Mouse (Mus musculus) midbrain, embryonic 14.5 days (tissue): ENCODE measurements at regions not wholly inside any gene's neighbourhood (a gene's known extent, or its start where the extent isn't known, plus 50 kb on each side); places are given as distances from the start of the nearest gene placed in this dataset.
"Not testable (repeated sequence)": the region's sequence is repeated elsewhere in the genome, so short reads cannot be mapped to it uniquely, and the experiment has no call there.

Experiments
- ATAC-seq: fragments of 200-750 bp; cut with Nextera tagmentation; 2 replicates; pipeline ENCODE4 v1.8.0; 2017; ENCODE audit warnings: moderate number of reproducible peaks, moderate library complexity; ENCODE audit not compliant: low FRiP score, low TSS enrichment
- DNase-seq: peaks from one replicate; pipeline ENCODE4 v3.0.0-alpha.2; 2015
- H3K27ac ChIP-seq: fragments of 300-500 bp; sonication (generic); replicated peaks from 2 replicates; pipeline ENCODE4 v1.5.1; 2014; ENCODE audit warnings: mild to moderate bottlenecking, low read depth, low read length, moderate library complexity
- H3K27me3 ChIP-seq: fragments of 300-500 bp; sonication (generic); 2 replicates; pipeline ENCODE4 v1.6.1; 2014; ENCODE audit warnings: low read length, control low read depth, mixed read lengths; ENCODE audit not compliant: control insufficient read depth, insufficient read depth
- H3K36me3 ChIP-seq: fragments of 300-500 bp; sonication (generic); 2 replicates; pipeline ENCODE4 v1.6.1; 2014; ENCODE audit warnings: low read length, control low read depth; ENCODE audit not compliant: control insufficient read depth, insufficient read depth
- H3K4me1 ChIP-seq: fragments of 300-500 bp; sonication (generic); 2 replicates; pipeline ENCODE4 v1.6.1; 2014; ENCODE audit warnings: mild to moderate bottlenecking, antibody characterized with exemption, low read length, control low read depth; ENCODE audit not compliant: control insufficient read depth, insufficient read depth
- H3K4me2 ChIP-seq: fragments of 300-500 bp; sonication (generic); 2 replicates; pipeline ENCODE4 v1.6.1; 2014; ENCODE audit warnings: mild to moderate bottlenecking, low read length, moderate library complexity
- H3K4me3 ChIP-seq: fragments of 300-500 bp; sonication (generic); replicated peaks from 2 replicates; pipeline ENCODE4 v1.5.1; 2014; ENCODE audit warnings: low read depth, low read length
- H3K9ac ChIP-seq: fragments of 300-500 bp; sonication (generic); replicated peaks from 2 replicates; pipeline ENCODE4 v1.6.1; 2014; ENCODE audit warnings: mild to moderate bottlenecking, low read length, moderate library complexity
- H3K9me3 ChIP-seq: fragments of 300-500 bp; sonication (generic); 2 replicates; pipeline ENCODE4 v1.6.1; 2016; ENCODE audit warnings: low read length, control low read depth, mixed read lengths; ENCODE audit not compliant: control insufficient read depth
- WGBS: fragments of 180-500 bp; shearing (Covaris S2); extraction: QIAGEN DNeasy Blood & Tissue Kit; methylation state at CpG from one replicate; pipeline ENCODE4 v1.1.7; 2014; 5-methylcytosine and 5-hydroxymethylcytosine counted together

DNA sequence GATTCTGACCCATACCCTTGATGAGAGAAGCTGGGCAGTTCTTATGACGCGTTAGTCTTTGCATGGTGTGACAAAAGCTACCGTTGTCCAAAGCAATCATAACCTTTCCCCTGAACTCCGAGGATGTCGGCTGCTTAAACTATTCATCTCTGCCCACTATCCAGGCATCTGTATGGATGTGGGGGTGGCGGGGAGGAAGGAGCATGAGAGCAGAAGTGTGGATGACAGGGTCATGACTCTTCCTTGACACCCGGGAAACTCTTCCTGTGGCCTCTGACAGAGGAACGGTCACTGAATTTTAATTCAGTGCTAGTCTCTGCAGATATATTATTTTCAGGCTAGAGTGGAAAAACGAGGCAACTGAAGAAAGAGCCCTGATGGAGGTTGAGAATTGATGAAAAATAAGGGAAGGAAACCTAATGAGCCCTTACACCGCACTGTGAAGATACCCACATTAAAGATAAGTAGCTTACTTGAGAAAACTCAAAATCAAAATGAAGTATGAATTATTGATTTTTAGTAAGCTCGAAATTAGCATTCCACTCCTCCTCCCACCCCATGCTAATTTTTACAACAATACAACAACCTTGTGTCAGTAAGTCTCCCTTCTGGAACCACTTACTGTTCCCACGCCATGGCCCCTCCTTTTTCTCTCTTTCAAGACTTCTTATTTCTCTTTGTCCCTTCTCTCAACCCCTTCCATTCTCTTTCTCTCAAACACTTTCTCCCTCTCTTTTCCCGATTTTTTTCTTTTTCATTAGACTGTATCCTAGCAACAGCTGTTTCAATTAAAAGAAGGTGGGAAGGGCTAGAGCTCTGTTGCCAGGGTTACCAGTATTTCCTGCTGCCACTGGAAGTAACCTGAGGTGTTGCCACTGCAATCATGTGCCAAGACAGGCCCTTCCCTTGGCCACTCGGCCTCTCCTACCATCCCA, 206.0 kb upstream of the Gap43 start:
- Histone ChIP-seq H3K27ac (peak overlapping the region; percentile 64; the same call in 1 of the 2 replicates), H3K36me3 (no peaks in the 10 kb centered on the region)
- WGBS: 32% methylated on average over 14 of the region's 14 CpGs

DNA sequence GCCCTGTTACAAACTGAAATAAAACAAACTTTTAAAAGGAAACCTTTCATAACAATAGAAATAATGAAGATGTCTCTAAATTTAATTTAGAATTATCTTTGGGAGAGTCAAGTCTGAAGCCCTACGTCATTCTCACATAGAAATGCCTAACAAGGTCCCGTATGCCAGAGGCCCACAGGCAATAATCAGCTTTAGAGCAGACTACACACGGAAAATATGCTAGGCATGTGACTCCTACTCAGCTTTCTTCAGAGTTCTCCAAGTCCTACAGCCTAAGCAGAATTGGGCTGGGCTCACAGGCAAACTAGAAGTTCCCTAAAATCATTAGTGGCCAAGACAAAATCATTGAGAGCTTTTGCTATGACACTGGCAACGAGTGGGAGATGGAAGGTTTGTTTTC, 176.9 kb upstream of the Gap43 start:
- Histone ChIP-seq H3K9me3 (no peaks in the 10 kb centered on the region), H3K27me3 (no peaks in the 10 kb centered on the region), H3K9ac (no peak overlapping the region), H3K4me2 (no peak overlapping the region), H3K36me3 (no peaks in the 10 kb centered on the region), H3K4me3 (no peak overlapping the region), H3K4me1 (no peaks in the 10 kb centered on the region), H3K27ac (no peak overlapping the region)
- no peak for DNase-seq
- ATAC-seq: no peak
- WGBS: 79% methylated on average over 4 of the region's 4 CpGs

More for the DNA sequence above, 206.0 kb upstream of the Gap43 start:
- Histone ChIP-seq H3K27me3 (no peaks in the 10 kb centered on the region), H3K4me2 (peak overlapping the region; percentile 18), H3K9me3 (no peaks in the 10 kb centered on the region), H3K4me3 (no peak overlapping the region), H3K9ac (no peak overlapping the region), H3K4me1 (peaks cover 9% of the 10 kb centered on the region; the same call in 1 of the 2 replicates)
- ATAC-seq (peak; percentile 73; the same call in 1 of the 2 replicates), DNase-seq (peak; percentile 75)

GRCm38 (mm10) chr16:42515929-42516328, 175.5 kb upstream of the Gap43 start:
- Histone ChIP-seq H3K27ac (no peak overlapping the region), H3K9me3 (no peaks in the 10 kb centered on the region), H3K4me1 (no peaks in the 10 kb centered on the region), H3K4me2 (no peak overlapping the region), H3K4me3 (no peak overlapping the region), H3K9ac (no peak overlapping the region), H3K36me3 (no peaks in the 10 kb centered on the region), H3K27me3 (no peaks in the 10 kb centered on the region)
- DNase-seq: no peak
- ATAC-seq: no peak
- 77% methylated on average over 3 of the region's 3 CpGs for WGBS

DNA sequence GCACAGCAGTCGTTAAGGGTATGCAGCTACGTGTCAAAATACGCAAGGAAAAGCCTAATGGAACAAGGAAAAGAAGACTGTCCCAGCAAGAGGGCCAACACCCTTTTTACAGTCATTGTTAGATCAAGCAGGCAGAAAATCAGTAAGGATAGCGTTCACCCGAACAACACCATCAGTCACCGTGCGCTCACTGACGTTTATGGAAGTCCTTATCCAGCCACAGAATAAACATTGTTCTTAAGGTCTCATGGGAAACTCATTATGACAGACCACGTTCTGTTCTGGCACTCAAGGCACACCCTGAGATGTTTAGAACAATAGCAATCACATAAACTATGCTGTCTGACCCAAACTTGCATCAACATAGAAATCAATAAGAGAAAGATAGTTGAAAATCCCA, 164.7 kb upstream of the Gap43 start:
- ATAC-seq (no peak), DNase-seq (no peak)
- Histone ChIP-seq H3K27ac (no peak overlapping the region), H3K27me3 (no peaks in the 10 kb centered on the region), H3K36me3 (no peaks in the 10 kb centered on the region), H3K4me1 (no peaks in the 10 kb centered on the region), H3K9ac (no peak overlapping the region), H3K4me3 (no peak overlapping the region), H3K9me3 (no peaks in the 10 kb centered on the region), H3K4me2 (no peak overlapping the region)
- 69% methylated on average over 9 of the region's 9 CpGs for WGBS

GRCm38 (mm10) chr16:42501713-42502112, 161.3 kb upstream of the Gap43 start:
- Histone ChIP-seq H3K27ac (no peak overlapping the region), H3K27me3 (no peaks in the 10 kb centered on the region), H3K9me3 (no peaks in the 10 kb centered on the region), H3K4me1 (no peaks in the 10 kb centered on the region), H3K36me3 (no peaks in the 10 kb centered on the region), H3K9ac (no peak overlapping the region), H3K4me2 (no peak overlapping the region), H3K4me3 (no peak overlapping the region)
- ATAC-seq: no peak
- DNase-seq: no peak
- 96% methylated on average over 2 of the region's 2 CpGs for WGBS

DNA sequence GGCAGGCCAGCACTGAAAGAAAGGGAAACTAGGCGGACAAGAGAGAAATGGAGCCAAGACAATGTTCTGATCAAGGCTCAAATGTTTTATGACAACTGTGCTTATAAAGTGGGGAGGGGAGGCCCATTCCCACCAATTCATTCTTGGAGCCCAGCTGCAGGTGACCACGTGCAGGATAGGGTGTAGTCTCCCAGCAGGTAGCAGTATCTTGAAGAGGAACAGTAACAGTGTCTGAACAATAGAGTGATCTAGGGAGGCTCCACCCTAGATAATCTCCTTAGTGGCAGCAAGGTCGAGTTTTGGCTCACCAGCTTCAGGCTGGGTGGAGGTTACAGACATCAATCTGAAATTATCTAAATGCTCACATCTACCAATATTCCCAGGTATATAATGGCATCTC, 160.7 kb upstream of the Gap43 start:
- not testable (repeated sequence) for H3K4me3 ChIP-seq, DNase-seq, H3K27me3 ChIP-seq, H3K36me3 ChIP-seq, H3K27ac ChIP-seq, H3K9ac ChIP-seq, H3K4me2 ChIP-seq, H3K4me1 ChIP-seq, ATAC-seq, H3K9me3 ChIP-seq
- 35% methylated on average over 3 of the region's 3 CpGs for WGBS

- no peak for ATAC-seq
- H3K4me3 ChIP-seq: no peak overlapping the region
- no peak overlapping the region for H3K9ac ChIP-seq
- H3K36me3 ChIP-seq: no peaks in the 10 kb centered on the region
- WGBS: 93% methylated on average over 6 of the region's 6 CpGs
- no peak for DNase-seq
- no peak overlapping the region for H3K27ac ChIP-seq
- H3K4me1 ChIP-seq: no peaks in the 10 kb centered on the region
- H3K27me3 ChIP-seq: no peaks in the 10 kb centered on the region
- no peaks in the 10 kb centered on the region for H3K9me3 ChIP-seq
- H3K4me2 ChIP-seq: no peak overlapping the region
Measured at GRCm38 (mm10) chr16:42499514-42499913, 159.1 kb upstream of the Gap43 start.

GRCm38 (mm10) chr16:42498368-42498767, 157.9 kb upstream of the Gap43 start:
- H3K27me3 ChIP-seq: no peaks in the 10 kb centered on the region
- H3K27ac ChIP-seq: no peak overlapping the region
- H3K4me2 ChIP-seq: no peak overlapping the region
- no peaks in the 10 kb centered on the region for H3K36me3 ChIP-seq
- DNase-seq: no peak
- H3K4me3 ChIP-seq: no peak overlapping the region
- no peaks in the 10 kb centered on the region for H3K4me1 ChIP-seq
- H3K9ac ChIP-seq: no peak overlapping the region
- no peak for ATAC-seq
- 47% methylated on average over 2 of the region's 2 CpGs for WGBS
- H3K9me3 ChIP-seq: no peaks in the 10 kb centered on the region

- DNase-seq (no peak), ATAC-seq (no peak)
- Histone ChIP-seq H3K27ac (no peak overlapping the region), H3K36me3 (no peaks in the 10 kb centered on the region), H3K4me1 (peaks cover 4% of the 10 kb centered on the region; the same call in 1 of the 2 replicates), H3K9ac (no peak overlapping the region), H3K4me3 (no peak overlapping the region), H3K9me3 (no peaks in the 10 kb centered on the region), H3K4me2 (no peak overlapping the region), H3K27me3 (no peaks in the 10 kb centered on the region)
- 89% methylated on average over 1 of the region's 1 CpGs for WGBS
Measured at GRCm38 (mm10) chr16:42493596-42493995, 153.1 kb upstream of the Gap43 start.
